Mouse (Mus musculus): Measurements from ENCODE around the gene Rhox8.
"Not testable (repeated sequence)": the region's sequence is repeated elsewhere in the genome, so short reads cannot be mapped to it uniquely, and the experiment has no call there.

DNA sequence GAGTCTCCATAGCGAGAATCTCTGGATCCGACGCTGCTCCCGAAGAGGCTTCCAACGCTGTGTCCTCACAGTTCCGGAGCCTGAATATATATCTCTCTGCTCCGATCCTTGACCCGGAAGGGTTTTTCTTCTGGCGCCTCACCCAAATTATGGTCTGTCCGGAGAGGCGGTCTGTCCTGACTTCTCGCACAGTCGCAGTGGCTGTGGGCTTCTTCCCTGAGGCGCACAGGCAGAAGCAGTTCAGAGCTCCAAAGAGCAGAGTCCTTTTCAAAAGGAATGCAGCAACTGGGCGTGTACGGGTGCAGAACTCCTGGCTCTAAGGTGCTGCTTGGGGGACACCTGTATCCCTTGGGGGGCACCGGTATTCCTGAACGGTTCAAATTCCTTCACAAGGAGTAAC is 22.9 kb upstream of the Rhox8 start, which contains the start of gene Rhox9:
- not testable (repeated sequence) for TF ChIP-seq CTCF (conservative IDR thresholded peaks at IDR 0.05; ENCODE audit: insufficient read depth, insufficient read length, low read depth, low read length); POLR2A (IDR thresholded peaks at IDR 0.05; ENCODE audit: low read depth, low read length)

All from kidney, adult 2 months (tissue).